ENCODE assay signal across 9 mouse cellular contexts in the genomic region with DNA sequence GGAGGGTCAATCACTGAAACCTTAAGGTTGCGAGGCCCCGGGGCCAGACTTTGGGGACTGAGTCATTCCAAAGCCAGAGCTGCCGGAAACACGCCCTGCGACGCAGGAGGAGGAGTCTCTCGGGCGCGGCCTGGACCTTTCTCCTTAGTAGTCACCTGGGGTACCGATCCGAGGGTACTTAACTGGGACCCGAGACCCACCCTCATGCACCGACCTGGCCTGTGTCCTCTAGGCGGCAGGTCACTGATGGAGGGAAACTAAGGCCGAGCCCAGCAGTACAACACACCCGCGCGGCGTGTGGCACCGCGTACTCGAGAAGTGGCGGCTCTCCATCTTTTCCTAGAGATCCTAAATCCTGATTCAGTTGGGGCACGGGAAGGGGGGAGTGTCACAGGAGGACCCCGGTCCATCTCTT. TPM values are rescaled to one million over a fixed set of nuclear protein-coding genes. Genes with fewer than 3 reads are reported as not detected.
DNase-seq lines count a peak whose midpoint lies in the region; ATAC-seq and TF ChIP-seq lines count a peak whose summit lies in the region.
"Had no signal": no experiment of that assay in that cellular context is flagged by ENCODE, and none has a peak within 500 bp of the region (broad histone marks: within the 10 kb centered on the region; RNA-seq: fewer than 3 reads in every experiment).

No protein-coding gene starts in this region.

- H3K9me3 ChIP-seq in embryonic facial prominence, embryonic 15.5 days (replicated peaks), result no peaks in the 10 kb centered on the region
- no peaks in the 10 kb centered on the region for H3K9me3 ChIP-seq in heart, embryonic 10.5 days
- peaks cover 3% of the 10 kb centered on the region; the same call in 1 of the 2 replicates for H3K9me3 ChIP-seq in kidney, embryonic 14.5 days (ENCODE audit: control insufficient read depth, low read length)
- peaks cover 4% of the 10 kb centered on the region; the same call in 1 of the 2 replicates for H3K9me3 ChIP-seq in liver, embryonic 12.5 days (replicated peaks)
- no peaks in the 10 kb centered on the region for H3K9me3 ChIP-seq in neural tube, embryonic 12.5 days

- H3K4me2 ChIP-seq in embryonic facial prominence, embryonic 15.5 days (replicated peaks), result peak overlapping the region; percentile 63
- H3K4me2 ChIP-seq in kidney, embryonic 14.5 days (replicated peaks; ENCODE audit: low read depth, low read length), result peak overlapping the region; percentile 64
- peak overlapping the region; percentile 87 for H3K4me2 ChIP-seq in liver, embryonic 12.5 days
- H3K4me2 ChIP-seq in neural tube, embryonic 12.5 days (replicated peaks), result peak overlapping the region; percentile 72

- under 1% methylated on average over 25 of the region's 25 CpGs for WGBS in embryonic facial prominence, embryonic 15.5 days
- 0% methylated on average over 25 of the region's 25 CpGs for WGBS in heart, embryonic 10.5 days
- WGBS in kidney, embryonic 14.5 days, result under 1% methylated on average over 25 of the region's 25 CpGs
- under 1% methylated on average over 23 of the region's 25 CpGs for WGBS in liver, embryonic 12.5 days (ENCODE audit: insufficient replicate concordance)
- under 1% methylated on average over 25 of the region's 25 CpGs for WGBS in neural tube, embryonic 12.5 days

- H3K79me3 ChIP-seq in C2C12 (ENCODE audit: low read depth), result peaks cover 52% of the 10 kb centered on the region

- H3K9ac ChIP-seq in embryonic facial prominence, embryonic 15.5 days, result peak overlapping the region; percentile 76
- peak overlapping the region; percentile 91 for H3K9ac ChIP-seq in kidney, embryonic 14.5 days (ENCODE audit: low read depth, low read length)
- H3K9ac ChIP-seq in liver, embryonic 12.5 days, result peak overlapping the region; percentile 85
- H3K9ac ChIP-seq in neural tube, embryonic 12.5 days, result peak overlapping the region; percentile 78

- no peaks in the 10 kb centered on the region for H3K27me3 ChIP-seq in C2C12 (ENCODE audit: control insufficient read depth, insufficient read depth, insufficient read length)
- H3K27me3 ChIP-seq in embryonic facial prominence, embryonic 15.5 days, result no peaks in the 10 kb centered on the region
- no peaks in the 10 kb centered on the region for H3K27me3 ChIP-seq in heart, embryonic 10.5 days (ENCODE audit: insufficient read depth, poor library complexity, severe bottlenecking)
- H3K27me3 ChIP-seq in kidney, embryonic 14.5 days (ENCODE audit: control insufficient read depth, insufficient read depth, low read length), result no peaks in the 10 kb centered on the region
- no peaks in the 10 kb centered on the region for H3K27me3 ChIP-seq in liver, embryonic 12.5 days (replicated peaks)
- no peaks in the 10 kb centered on the region for H3K27me3 ChIP-seq in neural tube, embryonic 12.5 days (replicated peaks)

- peak; percentile 88 for DNase-seq in adrenal gland, postnatal 14 days
- DNase-seq in heart, embryonic 10.5 days (ENCODE audit: low spot score), result peak; percentile 91
- DNase-seq in thymus, adult 18-20 months, result peak; percentile 57 to 58

- ATAC-seq in embryonic facial prominence, embryonic 15.5 days (ENCODE audit: insufficient number of reproducible peaks, low FRiP score, low TSS enrichment, low read depth), result 0 out of 2 replicates have a peak, but pooled peaks have one; percentile 3
- ATAC-seq in kidney, embryonic 14.5 days (ENCODE audit: low FRiP score, low TSS enrichment), result peak; percentile 22
- ATAC-seq in liver, embryonic 12.5 days, result peak; percentile 27
- peak; percentile 53 for ATAC-seq in neural tube, embryonic 12.5 days (ENCODE audit: low FRiP score, low read depth)

- peaks cover 34% of the 10 kb centered on the region for H3K4me1 ChIP-seq in embryonic facial prominence, embryonic 15.5 days
- peaks cover 25% of the 10 kb centered on the region for H3K4me1 ChIP-seq in heart, embryonic 10.5 days
- peaks cover 24% of the 10 kb centered on the region for H3K4me1 ChIP-seq in kidney, embryonic 14.5 days (ENCODE audit: control insufficient read depth, insufficient read depth, low read length)
- peaks cover 55% of the 10 kb centered on the region for H3K4me1 ChIP-seq in liver, embryonic 12.5 days
- peaks cover 19% of the 10 kb centered on the region for H3K4me1 ChIP-seq in neural tube, embryonic 12.5 days

- H3K4me3 ChIP-seq in C2C12 (ENCODE audit: insufficient read depth, poor library complexity, severe bottlenecking), result peak overlapping the region; percentile 82
- peak overlapping the region; percentile 87 for H3K4me3 ChIP-seq in embryonic facial prominence, embryonic 15.5 days (replicated peaks)
- peak overlapping the region; percentile 85 for H3K4me3 ChIP-seq in heart, embryonic 10.5 days
- peak overlapping the region; percentile 86 for H3K4me3 ChIP-seq in kidney, embryonic 14.5 days (ENCODE audit: low read length)
- peak overlapping the region; percentile 79 for H3K4me3 ChIP-seq in liver, embryonic 12.5 days
- H3K4me3 ChIP-seq in neural tube, embryonic 12.5 days, result peak overlapping the region; percentile 75

- TF ChIP-seq CTCF in C2C12 (IDR thresholded peaks at IDR 0.05; ENCODE audit: control insufficient read depth, insufficient read depth, insufficient read length), result no peak

- H3K27ac ChIP-seq in embryonic facial prominence, embryonic 15.5 days (replicated peaks), result peak overlapping the region; percentile 95
- H3K27ac ChIP-seq in heart, embryonic 10.5 days, result peak overlapping the region; percentile 97
- peak overlapping the region; percentile 88 for H3K27ac ChIP-seq in kidney, embryonic 14.5 days (ENCODE audit: low read depth, low read length)
- peak overlapping the region; percentile 98 for H3K27ac ChIP-seq in liver, embryonic 12.5 days
- peak overlapping the region; percentile 74; the same call in 1 of the 2 replicates for H3K27ac ChIP-seq in neural tube, embryonic 12.5 days

- H3K36me3 ChIP-seq in C2C12 (ENCODE audit: control insufficient read depth, insufficient read depth), result peaks cover 41% of the 10 kb centered on the region
- H3K36me3 ChIP-seq in embryonic facial prominence, embryonic 15.5 days, result peaks cover 15% of the 10 kb centered on the region
- peaks cover 24% of the 10 kb centered on the region for H3K36me3 ChIP-seq in heart, embryonic 10.5 days
- peaks cover 19% of the 10 kb centered on the region for H3K36me3 ChIP-seq in kidney, embryonic 14.5 days (ENCODE audit: control insufficient read depth, insufficient read depth, low read length)
- H3K36me3 ChIP-seq in liver, embryonic 12.5 days, result peaks cover 35% of the 10 kb centered on the region
- peaks cover 20% of the 10 kb centered on the region for H3K36me3 ChIP-seq in neural tube, embryonic 12.5 days

- H3K79me2 ChIP-seq in C2C12 (ENCODE audit: control insufficient read depth, insufficient read depth), result peaks cover 56% of the 10 kb centered on the region

- H3ac ChIP-seq in C2C12 (ENCODE audit: control insufficient read depth, insufficient read length, low read depth), result peak overlapping the region; percentile 87

TF ChIP-seq in C2C12, 6 proteins besides CTCF, POLR2A, EP300 and RAD21:
- TF ChIP-seq MYOD1 (IDR thresholded peaks at IDR 0.05; ENCODE audit: control insufficient read depth, insufficient read length, low read depth) (no peak), MAX (IDR thresholded peaks at IDR 0.05) (no peak), USF1 (IDR thresholded peaks at IDR 0.05; ENCODE audit: low read depth) (no peak), FOSL1 (IDR thresholded peaks at IDR 0.05; ENCODE audit: insufficient read depth, low read length, poor library complexity, severe bottlenecking) (no peak), MYOG (IDR thresholded peaks at IDR 0.05; ENCODE audit: control insufficient read depth, extremely low read depth, insufficient read length) (no peak), CEBPB (IDR thresholded peaks at IDR 0.05; ENCODE audit: low read depth) (no peak)

RNA-seq across cellular contexts. Expression of a gene that starts 0.7 kb away (rescaled TPM):
- 623 TPM for polyA plus RNA-seq in C2C12 (2012; fragmentation: generic; extraction: Trizol)
- total RNA-seq in adrenal gland, postnatal 14 days (2021), result 239 and 245 TPM in 2 replicates
- 385 and 393 TPM in 2 replicates for polyA plus RNA-seq in embryonic facial prominence, embryonic 15.5 days (2015; fragmentation: Nextera tagmentation; extraction: Ambion mirVana)
- 320 and 354 TPM in 2 replicates for polyA plus RNA-seq in heart, embryonic 10.5 days (2016; fragmentation: Nextera tagmentation; extraction: Ambion mirVana)
- polyA plus RNA-seq in kidney, embryonic 14.5 days (2014; fragmentation: Nextera tagmentation; extraction: Ambion mirVana), result 493 and 617 TPM in 2 replicates
- 278 and 288 TPM in 2 replicates for polyA plus RNA-seq in liver, embryonic 12.5 days (2016; fragmentation: Nextera tagmentation; extraction: Ambion mirVana)
- 301 and 333 TPM in 2 replicates for polyA plus RNA-seq in neural tube, embryonic 12.5 days (2016; fragmentation: Nextera tagmentation; extraction: Ambion mirVana)

RNA-seq across cellular contexts. Expression of a gene that starts 39.5 kb away (rescaled TPM):
- 0.01 TPM for polyA plus RNA-seq in C2C12 (2012; fragmentation: generic; extraction: Trizol)
- total RNA-seq in adrenal gland, postnatal 14 days (2021), result 9.0 and 9.4 TPM in 2 replicates
- polyA plus RNA-seq in embryonic facial prominence, embryonic 15.5 days (2015; fragmentation: Nextera tagmentation; extraction: Ambion mirVana), result 0.31 and 0.41 TPM in 2 replicates
- polyA plus RNA-seq in heart, embryonic 10.5 days (2016; fragmentation: Nextera tagmentation; extraction: Ambion mirVana), result 0.05 and 0.28 TPM in 2 replicates
- 0.70 and 1.0 TPM in 2 replicates for polyA plus RNA-seq in kidney, embryonic 14.5 days (2014; fragmentation: Nextera tagmentation; extraction: Ambion mirVana)
- polyA plus RNA-seq in liver, embryonic 12.5 days (2016; fragmentation: Nextera tagmentation; extraction: Ambion mirVana), result 0.39 and 0.51 TPM in 2 replicates
- 0.40 and 0.52 TPM in 2 replicates for polyA plus RNA-seq in neural tube, embryonic 12.5 days (2016; fragmentation: Nextera tagmentation; extraction: Ambion mirVana)

RNA-seq across cellular contexts. Expression of a gene that starts 53.4 kb away (rescaled TPM):
- polyA plus RNA-seq in C2C12 (2012; fragmentation: generic; extraction: Trizol), result not detected
- total RNA-seq in adrenal gland, postnatal 14 days (2021), result not detected in 2 replicates
- polyA plus RNA-seq in embryonic facial prominence, embryonic 15.5 days (2015; fragmentation: Nextera tagmentation; extraction: Ambion mirVana), result not detected in 2 replicates
- polyA plus RNA-seq in heart, embryonic 10.5 days (2016; fragmentation: Nextera tagmentation; extraction: Ambion mirVana), result not detected in 2 replicates
- not detected in 2 replicates for polyA plus RNA-seq in kidney, embryonic 14.5 days (2014; fragmentation: Nextera tagmentation; extraction: Ambion mirVana)
- polyA plus RNA-seq in liver, embryonic 12.5 days (2016; fragmentation: Nextera tagmentation; extraction: Ambion mirVana), result not detected in 2 replicates
- polyA plus RNA-seq in neural tube, embryonic 12.5 days (2016; fragmentation: Nextera tagmentation; extraction: Ambion mirVana), result not detected in 2 replicates
- total RNA-seq: layer of hippocampus, postnatal 10 days had no signal

Comparison
In these comparisons a context has a peak if more than half of its experiments do, and no peak if none do; other contexts are left out.
1. Peak in every context shown above with its lines: DNase-seq, ATAC-seq, H3K4me3 ChIP-seq and H3K27ac ChIP-seq.
2. ATAC-seq: peak in every context shown above with its lines; median percentile 53 in neural tube, embryonic 12.5 days; 27 in liver, embryonic 12.5 days; 22 in kidney, embryonic 14.5 days; 3 in embryonic facial prominence, embryonic 15.5 days.